ENCODE assay signal across 11 mouse cellular contexts in genomic region chr5:150246737-150247136, GRCm38 (mm10).
DNase-seq lines count a peak whose midpoint lies in the region; ATAC-seq and TF ChIP-seq lines count a peak whose summit lies in the region.
"Had no signal": no experiment of that assay in that cellular context is flagged by ENCODE, and none has a peak within 500 bp of the region (broad histone marks: within the 10 kb centered on the region; RNA-seq: fewer than 3 reads in every experiment).

No protein-coding gene starts in this region.

- H3K9ac ChIP-seq in liver, postnatal 0 days (replicated peaks): no peak overlapping the region
- no peak overlapping the region for H3K9ac ChIP-seq in liver, embryonic 12.5 days
- H3K9ac ChIP-seq: midbrain, embryonic 13.5 days had no signal

- H3K36me3 ChIP-seq in liver, postnatal 0 days (replicated peaks; ENCODE audit: insufficient read depth, low read length): no peaks in the 10 kb centered on the region
- no peaks in the 10 kb centered on the region for H3K36me3 ChIP-seq in liver, embryonic 12.5 days
- H3K36me3 ChIP-seq in E14TG2a.4 (ENCODE audit: insufficient read depth, low read length): no peaks in the 10 kb centered on the region
- H3K36me3 ChIP-seq: forebrain, embryonic 10.5 days; midbrain, embryonic 13.5 days had no signal

- H3K9me3 ChIP-seq in liver, postnatal 0 days (ENCODE audit: low read length): no peaks in the 10 kb centered on the region
- H3K9me3 ChIP-seq in liver, embryonic 12.5 days (replicated peaks): no peaks in the 10 kb centered on the region
- peaks cover 5% of the 10 kb centered on the region for H3K9me3 ChIP-seq in E14TG2a.4 (ENCODE audit: low read length)
- H3K9me3 ChIP-seq: forebrain, embryonic 10.5 days; midbrain, embryonic 13.5 days had no signal

- ATAC-seq in liver, postnatal 0 days: no peak
- no peak for ATAC-seq in liver, embryonic 12.5 days
- ATAC-seq in activated CD4-positive, CD25-positive, alpha-beta regulatory T cell, adult 4 months: no peak
- ATAC-seq: midbrain, embryonic 13.5 days had no signal

- peak; percentile 50 for TF ChIP-seq CTCF in gastrocnemius, adult 2 months (IDR thresholded peaks at IDR 0.05)
- peak; percentile 54 for TF ChIP-seq CTCF in liver, postnatal 0 days (IDR thresholded peaks at IDR 0.05; ENCODE audit: low read depth)
- TF ChIP-seq CTCF in E14TG2a.4 (conservative IDR thresholded peaks at IDR 0.05; ENCODE audit: low read length): peak; percentile 97

- no peaks in the 10 kb centered on the region for H3K4me1 ChIP-seq in liver, postnatal 0 days (ENCODE audit: insufficient read depth)
- no peaks in the 10 kb centered on the region for H3K4me1 ChIP-seq in liver, embryonic 12.5 days
- H3K4me1 ChIP-seq in E14TG2a.4 (replicated peaks; ENCODE audit: low read depth, low read length): peaks cover 26% of the 10 kb centered on the region
- H3K4me1 ChIP-seq: forebrain, embryonic 10.5 days; midbrain, embryonic 13.5 days had no signal

- no peak for DNase-seq in gastrocnemius, adult 2 months
- no peak for DNase-seq in gastrocnemius, postnatal 25 days
- DNase-seq in liver, postnatal 0 days: peak; percentile 29
- DNase-seq in induced T-regulatory cell, adult 2 months (ENCODE audit: low read depth): peak; percentile 44
- DNase-seq in urinary bladder, postnatal 4 days (ENCODE audit: low spot score in 2 of 2): no peak
- DNase-seq: adrenal gland, postnatal 14 days had no signal

- no peaks in the 10 kb centered on the region for H3K27me3 ChIP-seq in liver, postnatal 0 days (ENCODE audit: insufficient read depth, low read length)
- H3K27me3 ChIP-seq in liver, embryonic 12.5 days (replicated peaks): no peaks in the 10 kb centered on the region
- H3K27me3 ChIP-seq in E14TG2a.4 (ENCODE audit: insufficient read depth, low read length): no peaks in the 10 kb centered on the region
- H3K27me3 ChIP-seq: midbrain, embryonic 13.5 days had no signal

- H3K27ac ChIP-seq in gastrocnemius, adult 2 months: no peak overlapping the region
- no peak overlapping the region for H3K27ac ChIP-seq in liver, postnatal 0 days (ENCODE audit: low read depth)
- no peak overlapping the region for H3K27ac ChIP-seq in liver, embryonic 12.5 days
- H3K27ac ChIP-seq: forebrain, embryonic 10.5 days; midbrain, embryonic 13.5 days had no signal

- no peak overlapping the region for H3K4me2 ChIP-seq in liver, postnatal 0 days (ENCODE audit: low read depth, low read length)
- no peak overlapping the region for H3K4me2 ChIP-seq in liver, embryonic 12.5 days
- H3K4me2 ChIP-seq: midbrain, embryonic 13.5 days had no signal

- H3K4me3 ChIP-seq in gastrocnemius, adult 2 months: no peak overlapping the region
- no peak overlapping the region for H3K4me3 ChIP-seq in liver, postnatal 0 days (ENCODE audit: low read depth, low read length)
- no peak overlapping the region for H3K4me3 ChIP-seq in liver, embryonic 12.5 days
- no peak overlapping the region for H3K4me3 ChIP-seq in E14TG2a.4 (replicated peaks; ENCODE audit: low read length)
- H3K4me3 ChIP-seq: forebrain, embryonic 10.5 days; midbrain, embryonic 13.5 days had no signal

- 71% methylated on average over 3 of the region's 3 CpGs for WGBS in liver, postnatal 0 days (ENCODE audit: insufficient replicate concordance)
- WGBS in liver, embryonic 12.5 days (ENCODE audit: insufficient replicate concordance): 74% methylated on average over 3 of the region's 3 CpGs

- TF ChIP-seq EP300 in liver, postnatal 0 days (IDR thresholded peaks at IDR 0.05; ENCODE audit: low read depth): no peak

- intact Hi-C loops in gastrocnemius, adult 2 months (cut with DNase I): no loop called here

Comparison
In these comparisons a context has a peak if more than half of its experiments do, and no peak if none do; other contexts are left out.
1. DNase-seq: peak in liver, postnatal 0 days (single experiment) and induced T-regulatory cell, adult 2 months (single experiment); none in gastrocnemius, adult 2 months (single experiment), gastrocnemius, postnatal 25 days (single experiment) and urinary bladder, postnatal 4 days (0 of 2).
2. Peak in every context shown above with its lines, with median percentiles within 50 percentile points of each other: CTCF ChIP-seq.